Mouse (Mus musculus) layer of hippocampus, adult 18-20 months (tissue): ENCODE measurements around the gene Tmem59l. TPM values are rescaled to one million over a fixed set of nuclear protein-coding genes. Genes with fewer than 3 reads are reported as not detected.
"Not testable (repeated sequence)": the region's sequence is repeated elsewhere in the genome, so short reads cannot be mapped to it uniquely, and the experiment has no call there.

ENCODE experiments used
- DNase-seq, 2 experiments: peaks; one replicate each; pipeline ENCODE4 v3.0.0; 2022; ENCODE audit warnings: low spot score in 2 of 2
- long read RNA-seq: library from polyadenylated mRNA; stranded (forward); transcript quantifications from one replicate; pipeline ENCODE4 v2.0.0, GENCODE M21; 2021
- total RNA-seq, 2 experiments: library from RNA; stranded (reverse); gene quantifications; 2 replicates each; pipeline ENCODE4 v1.2.3; 2021

The Tmem59l gene
- 100 to 1,000 TPM; 326 to 327 TPM for total RNA-seq
- long read RNA-seq, transcript Tmem59l-201 (8 exons, 1,491 nt) = major isoform, 327 of 377 reads
- long read RNA-seq, partial matches to known transcripts = 9 of 377 reads
- long read RNA-seq, other reads (novel, unspliced or antisense) = 41 of 377 reads

- peak; percentile 54 to 61 for DNase-seq
Observed at GRCm38 (mm10) chr8:70486941-70487520, at the start of gene Tmem59l. Tmem59l (minus strand) TSS chr8:70487358.

GRCm38 (mm10) chr8:70535701-70536100 lies 48.5 kb upstream of the Tmem59l start:
- no peak for DNase-seq

DNA sequence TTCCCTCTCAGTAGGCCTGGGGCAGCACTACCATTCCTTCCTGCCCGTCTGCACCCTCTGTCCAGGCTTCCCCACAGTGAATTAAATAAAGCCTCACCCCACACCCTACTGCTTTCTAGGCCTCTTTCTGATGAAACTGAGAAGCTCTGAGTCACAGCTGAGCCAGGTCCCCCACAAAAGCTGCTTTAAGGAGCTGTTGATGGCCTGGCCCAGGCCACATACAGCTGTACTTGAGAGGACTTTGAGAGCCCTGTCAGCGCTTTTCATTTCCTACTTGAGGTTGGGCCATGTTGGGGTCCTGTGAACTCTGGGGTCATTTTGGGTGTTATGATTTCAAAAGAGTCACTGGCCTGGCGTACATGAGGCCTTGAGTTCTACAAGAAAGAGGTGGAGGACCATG lies 48.1 kb upstream of the Tmem59l start:
- DNase-seq = no peak

- DNase-seq = peak in 1 of 2 experiments; percentile 57
Observed at GRCm38 (mm10) chr8:70534281-70534680, 47.1 kb upstream of the Tmem59l start.

DNA sequence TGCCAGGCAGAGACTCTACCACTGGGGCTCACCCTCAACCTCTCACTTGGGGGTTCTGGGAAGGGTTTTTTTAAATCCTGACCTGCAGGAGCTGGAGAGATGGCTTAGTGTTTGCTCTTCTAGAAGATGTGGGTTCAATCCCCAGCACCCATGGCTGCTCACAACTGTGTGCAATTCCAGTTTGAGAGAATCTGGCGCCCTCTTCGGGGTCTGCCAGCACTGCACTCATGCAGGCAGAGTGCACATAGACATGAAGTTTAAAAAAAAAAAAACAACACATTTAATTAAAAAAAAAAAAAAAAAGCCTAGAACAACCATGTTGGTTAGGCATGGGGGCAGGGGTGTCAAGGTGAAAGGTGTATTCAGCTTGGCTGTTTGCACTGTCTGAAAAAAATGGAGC lies 43.2 kb upstream of the Tmem59l start:
- no peak for DNase-seq

DNA sequence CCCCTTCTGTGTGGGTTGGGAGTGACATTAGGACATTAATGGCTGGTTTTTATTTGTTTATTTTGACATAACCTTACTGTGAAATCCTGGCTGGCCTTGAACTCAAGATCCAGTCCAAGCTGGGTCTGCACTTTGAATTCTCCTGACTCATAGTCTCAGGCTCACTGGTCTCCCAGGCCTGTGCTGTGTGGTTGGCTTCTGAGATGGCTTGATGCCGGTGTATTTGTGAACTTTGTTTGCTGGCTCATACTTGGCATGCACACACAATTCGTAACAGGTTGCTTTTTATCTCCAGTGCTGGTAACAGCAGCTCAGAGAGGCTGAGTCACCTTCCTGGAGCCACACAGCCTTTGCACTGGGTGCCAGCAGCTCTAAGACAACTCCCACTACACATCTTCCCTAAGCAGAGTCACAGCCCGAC lies 42.6 kb upstream of the Tmem59l start:
- DNase-seq = no peak

DNA sequence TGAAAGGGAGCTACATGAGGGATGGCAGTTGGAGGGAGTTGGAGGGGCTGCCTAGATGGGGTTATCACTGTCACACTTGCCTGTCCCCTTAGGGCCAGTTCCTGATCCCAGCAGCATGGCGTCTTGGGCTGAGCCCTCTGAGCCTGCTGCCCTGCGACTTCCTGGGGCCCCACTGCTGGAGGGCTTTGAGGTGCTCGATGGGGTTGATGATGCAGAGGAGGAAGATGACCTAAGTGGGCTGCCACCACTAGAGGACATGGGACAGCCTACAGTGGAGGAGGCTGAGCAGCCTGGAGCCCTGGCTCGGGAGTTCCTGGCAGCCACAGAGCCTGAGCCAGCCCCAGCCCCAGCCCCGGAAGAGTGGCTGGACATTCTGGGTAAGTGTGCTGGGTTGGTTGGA lies 42.1 kb upstream of the Tmem59l start:
- DNase-seq = no peak

GRCm38 (mm10) chr8:70528182-70528797 lies 41.1 kb upstream of the Tmem59l start:
- DNase-seq = no peak

DNA sequence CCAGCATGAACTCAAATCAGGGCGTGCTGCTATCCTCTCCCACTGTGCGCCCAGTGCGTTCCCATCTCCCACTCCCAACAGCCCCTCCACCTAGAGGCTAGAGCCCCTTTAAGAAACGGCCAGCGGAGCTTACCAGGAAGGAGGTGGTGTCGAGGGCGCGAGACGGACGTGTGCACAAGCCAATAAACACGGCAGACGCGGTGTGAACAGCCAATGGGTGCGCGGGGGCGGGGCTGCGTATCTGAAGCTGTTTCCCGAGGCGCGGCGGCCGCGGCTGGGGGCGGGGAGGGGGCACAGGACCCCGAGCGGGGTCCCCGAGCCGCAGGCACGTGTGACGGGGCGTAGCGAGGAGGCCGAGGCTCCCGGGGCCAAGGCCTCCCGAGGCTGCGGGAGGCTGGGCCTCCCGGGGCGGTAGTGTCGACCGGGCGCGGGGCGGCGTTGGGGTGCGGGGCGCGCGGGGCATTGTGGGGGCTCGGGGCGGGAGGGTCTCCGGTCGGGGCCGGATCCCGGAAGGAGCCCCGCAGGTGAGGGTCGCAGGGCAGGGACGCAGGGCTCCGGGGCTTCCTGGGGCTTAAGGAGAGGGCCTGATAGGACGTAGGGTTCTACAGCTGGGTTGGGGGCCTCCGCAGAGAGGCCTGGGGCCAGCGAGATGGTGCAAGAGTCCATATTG lies 40.5 kb upstream of the Tmem59l start, which contains the start of the genes Fkbp8 and Kxd1:
TSS of gene Fkbp8 (plus strand) at position 213 of the 670 bp plus-strand sequence.
TSS of gene Kxd1 (minus strand) at position 445 of the 670 bp plus-strand sequence.
- DNase-seq = peak; percentile 97 to 100

DNA sequence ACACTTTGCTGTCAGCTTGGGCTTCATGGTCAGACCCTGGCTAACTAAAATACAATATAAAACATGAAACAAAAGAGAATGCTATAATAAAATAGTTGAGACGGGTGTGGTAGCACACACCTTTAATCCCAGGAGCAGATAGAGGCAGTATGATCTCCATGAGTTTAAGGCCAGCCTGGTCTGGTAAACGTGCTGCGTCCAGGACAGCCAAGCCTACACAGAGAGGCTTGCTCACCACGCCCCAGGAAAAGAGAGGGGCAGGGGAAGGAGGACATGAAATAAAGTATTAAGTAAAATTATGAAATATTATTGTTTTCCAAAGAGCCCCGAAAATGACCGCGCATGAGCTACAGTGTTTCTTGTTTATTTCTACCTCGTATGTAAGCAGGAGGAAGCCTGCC lies 40.0 kb upstream of the Tmem59l start:
- no peak for DNase-seq

- DNase-seq = peak; percentile 94 to 97
Observed at GRCm38 (mm10) chr8:70522592-70523403, 35.6 kb upstream of the Tmem59l start.

GRCm38 (mm10) chr8:70519606-70520005 lies 32.4 kb upstream of the Tmem59l start:
- DNase-seq = no peak

GRCm38 (mm10) chr8:70519043-70519442 lies 31.9 kb upstream of the Tmem59l start:
- no peak for DNase-seq

- DNase-seq = no peak
Observed at GRCm38 (mm10) chr8:70517940-70518643, 30.9 kb upstream of the Tmem59l start.

DNA sequence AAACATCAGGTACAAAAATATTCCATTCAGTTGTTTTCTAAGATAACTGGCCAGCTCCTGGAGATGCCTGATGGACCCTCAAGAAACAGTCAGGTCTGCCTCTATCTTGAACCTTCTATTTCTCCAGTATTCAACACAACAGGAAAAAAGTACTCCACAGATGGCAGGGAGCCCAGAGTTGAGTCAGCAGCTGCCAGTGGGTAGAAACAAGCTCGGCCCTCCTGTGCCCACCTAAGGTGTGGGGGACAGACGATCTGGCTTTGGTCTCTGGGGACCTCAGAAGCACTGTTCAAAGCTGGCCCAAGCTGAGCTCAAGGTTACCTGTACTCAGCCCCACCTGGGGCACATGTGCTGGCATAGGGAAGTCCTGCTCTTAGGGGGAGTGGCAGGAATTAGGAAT lies 26.3 kb upstream of the Tmem59l start:
- peak in 1 of 2 experiments; percentile 51 for DNase-seq

DNA sequence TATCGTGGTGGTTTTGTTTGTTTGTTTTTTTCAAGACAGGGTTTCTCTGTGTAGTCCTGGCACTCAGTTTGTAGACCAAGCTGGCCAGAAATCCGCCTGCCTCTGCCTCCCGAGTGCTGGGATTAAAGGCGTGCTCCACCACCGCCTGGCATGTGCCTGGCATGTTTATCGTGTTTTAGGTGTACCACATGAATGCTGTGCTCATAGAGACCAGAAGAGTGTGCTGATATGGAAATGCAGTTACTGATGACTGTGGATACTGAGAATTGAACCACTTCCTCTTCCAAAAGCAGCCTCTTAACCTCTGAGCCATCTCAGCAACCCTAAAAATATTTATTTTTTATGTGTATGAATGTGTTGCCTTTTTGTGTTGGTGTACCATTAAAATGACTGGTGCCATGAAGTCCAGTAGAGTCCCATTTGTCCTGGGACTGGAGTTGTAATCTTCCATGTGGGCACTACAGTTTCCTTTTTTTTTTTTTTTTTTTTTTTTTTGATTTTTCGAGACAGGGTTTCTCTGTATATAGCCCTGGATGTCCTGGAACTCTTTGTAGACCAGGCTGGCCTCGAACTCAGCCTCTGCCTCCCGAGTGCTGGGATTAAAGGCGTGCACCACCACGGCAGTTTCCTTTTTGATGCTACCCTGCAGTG lies 25.2 kb upstream of the Tmem59l start:
- DNase-seq = no peak

GRCm38 (mm10) chr8:70511770-70512169 lies 24.6 kb upstream of the Tmem59l start:
- no peak for DNase-seq

- DNase-seq = not testable (repeated sequence)
Observed at GRCm38 (mm10) chr8:70511174-70511573, 24.0 kb upstream of the Tmem59l start.

DNA sequence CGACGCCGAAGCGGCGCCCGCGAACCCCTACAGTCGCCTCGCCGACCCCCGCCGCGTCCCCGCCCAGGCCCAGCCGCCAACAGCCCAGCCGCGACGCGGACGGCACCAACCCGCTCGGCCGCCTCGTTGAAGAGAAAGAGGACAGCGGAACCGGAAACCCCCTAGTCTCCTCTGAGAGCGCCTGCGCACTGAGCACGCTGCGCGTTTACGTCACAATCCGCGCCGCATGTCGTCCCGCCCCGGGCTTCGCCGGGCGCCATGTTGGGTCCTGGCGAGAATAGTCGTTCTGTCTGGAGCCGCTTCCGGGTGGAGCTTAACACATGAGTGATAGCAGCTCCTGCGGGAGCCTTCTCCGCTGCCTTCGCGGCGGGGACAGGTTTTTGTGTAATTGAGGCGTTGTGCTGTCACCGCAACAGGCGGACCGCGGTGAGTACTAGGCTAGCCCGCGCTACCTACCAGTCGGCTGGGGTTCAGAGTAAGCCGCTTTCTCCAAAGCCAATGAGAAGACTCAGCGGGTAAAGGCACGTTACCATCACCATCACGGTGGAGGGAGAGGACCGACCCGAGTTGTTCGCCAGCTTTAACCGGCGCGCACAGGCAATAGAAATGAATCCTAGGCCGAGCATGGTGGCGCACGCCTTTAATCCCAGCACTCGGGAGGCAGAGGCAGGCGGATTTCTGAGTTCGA lies 23.2 kb upstream of the Tmem59l start, which contains the start of gene Uba52:
TSS of gene Uba52 (minus strand) at position 574 of the 688 bp plus-strand sequence.
- DNase-seq = peak; percentile 98
